Mouse (Mus musculus): ENCODE measurements around the gene Ndufb11.

- TF ChIP-seq POLR2A (IDR thresholded peaks at IDR 0.05; ENCODE audit: borderline replicate concordance, low read depth, low read length): no peak
- TF ChIP-seq CTCF (IDR thresholded peaks at IDR 0.05; ENCODE audit: low read depth, low read length): no peak
Measured at GRCm38 (mm10) chrX:20573927-20574326, 43.5 kb downstream of the Ndufb11 start.
